Mouse (Mus musculus) liver, embryonic 15.5 days (tissue): ENCODE data around the gene AI593442. TPM values are rescaled to one million over a fixed set of nuclear protein-coding genes. Genes with fewer than 3 reads are reported as not detected.

Source experiments
- ATAC-seq: fragments of 200-750 bp; cut with Nextera tagmentation; 2 replicates; pipeline ENCODE4 v1.8.0; 2017; ENCODE audit warnings: moderate number of reproducible peaks, mild to moderate bottlenecking, moderate library complexity; ENCODE audit not compliant: insufficient read depth
- H3K27ac ChIP-seq: fragments of 300-500 bp; sonication (generic); replicated peaks from 2 replicates; pipeline ENCODE4 v1.5.1; 2015; ENCODE audit warnings: mild to moderate bottlenecking, inconsistent platforms
- H3K27me3 ChIP-seq: fragments of 300-500 bp; sonication (generic); 2 replicates; pipeline ENCODE4 v1.6.1; 2015; ENCODE audit warnings: mild to moderate bottlenecking, inconsistent platforms
- H3K36me3 ChIP-seq: fragments of 300-500 bp; sonication (generic); replicated peaks from 2 replicates; pipeline ENCODE4 v1.6.1; 2015; ENCODE audit warnings: moderate library complexity, mild to moderate bottlenecking, inconsistent platforms
- H3K4me1 ChIP-seq: fragments of 300-500 bp; sonication (generic); replicated peaks from 2 replicates; pipeline ENCODE4 v1.6.1; 2015; ENCODE audit warnings: inconsistent platforms
- H3K4me2 ChIP-seq: fragments of 300-500 bp; sonication (generic); 2 replicates; pipeline ENCODE4 v1.6.1; 2015; ENCODE audit warnings: moderate library complexity, mild to moderate bottlenecking, inconsistent platforms
- H3K4me3 ChIP-seq: fragments of 300-500 bp; sonication (generic); replicated peaks from 2 replicates; pipeline ENCODE4 v1.5.1; 2015; ENCODE audit warnings: mild to moderate bottlenecking, inconsistent platforms
- H3K9ac ChIP-seq: fragments of 300-500 bp; sonication (generic); 2 replicates; pipeline ENCODE4 v1.6.1; 2015; ENCODE audit warnings: moderate library complexity, mild to moderate bottlenecking, inconsistent platforms
- H3K9me3 ChIP-seq: fragments of 300-500 bp; sonication (generic); replicated peaks from 2 replicates; pipeline ENCODE4 v1.6.1; 2016; ENCODE audit warnings: inconsistent platforms
- WGBS: fragments of 180-500 bp; shearing (Covaris S2); methylation state at CpG from one replicate; pipeline ENCODE4 v1.1.7; 2015; ENCODE audit warnings: mixed read lengths; ENCODE audit not compliant: insufficient replicate concordance; 5-methylcytosine and 5-hydroxymethylcytosine counted together
- polyA plus RNA-seq: library from polyadenylated mRNA; unstranded; fragments of >200 nt; fragmentation: Nextera tagmentation; extraction: Ambion mirVana; gene quantifications from 2 replicates; pipeline ENCODE4 v1.2.1, GENCODE M21; 2015

Gene AI593442
- polyA plus RNA-seq, 1 experiment from 2014 or later, result 0.02 TPM

DNA sequence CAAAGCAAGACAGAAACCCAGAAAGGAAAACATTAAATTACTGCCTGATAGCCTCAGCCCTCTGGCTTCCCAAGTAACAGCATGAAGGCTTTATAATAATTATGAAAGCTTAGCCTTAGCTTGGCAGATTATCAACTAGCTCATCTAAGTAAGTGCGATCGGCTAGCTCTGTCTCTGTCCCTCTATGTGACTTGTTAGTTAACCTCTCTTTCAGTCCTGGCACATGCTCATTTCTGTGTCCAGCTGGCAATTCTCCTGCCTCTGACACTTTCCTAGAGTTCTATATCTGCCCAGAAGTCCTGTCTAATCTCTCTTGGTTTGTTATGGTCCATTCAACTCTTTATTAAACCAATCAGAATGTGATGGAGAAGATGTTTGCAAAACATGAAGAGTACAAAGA is 34.3 kb downstream of the AI593442 start:
- Histone ChIP-seq H3K27me3 (no peaks in the 10 kb centered on the region), H3K36me3 (no peaks in the 10 kb centered on the region), H3K4me1 (no peaks in the 10 kb centered on the region), H3K4me2 (no peak overlapping the region), H3K27ac (no peak overlapping the region), H3K9ac (no peak overlapping the region), H3K4me3 (no peak overlapping the region), H3K9me3 (no peaks in the 10 kb centered on the region)
- no peak for ATAC-seq
- WGBS, result 82% methylated on average over 2 of the region's 2 CpGs

DNA sequence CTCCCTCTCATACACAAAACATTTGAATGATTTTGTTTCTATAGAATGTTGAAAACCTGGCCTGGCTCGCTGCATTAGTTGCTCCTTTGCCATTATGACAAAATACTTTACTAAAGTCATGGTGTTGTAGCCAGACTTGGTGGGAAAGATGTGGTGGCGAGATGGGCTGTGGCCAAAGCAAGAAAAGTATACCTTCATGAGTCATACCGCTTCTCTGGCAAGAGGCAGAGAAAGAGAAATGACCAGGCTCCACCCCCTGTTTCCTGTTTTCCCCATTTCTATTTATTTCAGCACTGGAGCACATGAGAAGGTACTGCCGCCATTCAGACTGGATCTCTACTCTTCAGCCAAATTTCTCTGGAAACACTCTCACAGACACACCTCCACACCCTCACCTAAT is 35.0 kb downstream of the AI593442 start:
- no peak overlapping the region for H3K4me3 ChIP-seq
- no peak for ATAC-seq

GRCm38 (mm10) chr9:52644156-52644555 is 35.4 kb downstream of the AI593442 start:
- Histone ChIP-seq H3K27ac (no peak overlapping the region), H3K36me3 (no peaks in the 10 kb centered on the region), H3K9ac (no peak overlapping the region), H3K9me3 (no peaks in the 10 kb centered on the region), H3K4me3 (no peak overlapping the region), H3K27me3 (no peaks in the 10 kb centered on the region), H3K4me1 (no peaks in the 10 kb centered on the region), H3K4me2 (no peak overlapping the region)
- WGBS, result 60% methylated on average over 4 of the region's 4 CpGs
- ATAC-seq, result no peak

More for the DNA sequence above, 35.0 kb downstream of the AI593442 start:
- H3K36me3 ChIP-seq, result no peaks in the 10 kb centered on the region
- H3K4me1 ChIP-seq, result no peaks in the 10 kb centered on the region
- H3K4me2 ChIP-seq, result no peak overlapping the region
- no peaks in the 10 kb centered on the region for H3K27me3 ChIP-seq
- H3K9ac ChIP-seq, result no peak overlapping the region
- H3K9me3 ChIP-seq, result no peaks in the 10 kb centered on the region
- no peak overlapping the region for H3K27ac ChIP-seq
- 29% methylated on average over 4 of the region's 4 CpGs for WGBS

DNA sequence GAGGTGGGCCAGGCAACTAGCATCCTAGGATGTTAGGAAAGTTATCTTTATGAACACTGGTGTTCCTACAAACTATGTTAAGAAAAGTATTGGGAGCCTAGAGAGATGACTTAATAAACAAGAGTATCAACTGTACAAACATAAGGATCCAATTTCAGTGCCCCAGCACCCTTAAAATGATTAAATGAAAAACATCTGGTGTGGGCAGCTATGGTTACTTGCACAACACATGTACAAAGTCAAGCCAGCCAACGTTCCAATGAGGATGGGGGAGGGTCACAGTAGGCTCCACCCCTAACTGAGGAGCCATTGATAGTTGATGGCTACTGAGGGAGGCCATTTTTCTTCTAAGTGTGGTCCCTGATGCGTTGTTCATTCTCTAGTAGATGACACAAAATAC is 43.6 kb downstream of the AI593442 start:
- no peaks in the 10 kb centered on the region for H3K9me3 ChIP-seq
- no peak overlapping the region for H3K9ac ChIP-seq
- no peaks in the 10 kb centered on the region for H3K36me3 ChIP-seq
- 42% methylated on average over 2 of the region's 2 CpGs for WGBS
- H3K27me3 ChIP-seq, result no peaks in the 10 kb centered on the region
- no peak overlapping the region for H3K4me3 ChIP-seq
- H3K27ac ChIP-seq, result no peak overlapping the region
- no peak for ATAC-seq
- H3K4me2 ChIP-seq, result no peak overlapping the region
- H3K4me1 ChIP-seq, result no peaks in the 10 kb centered on the region

GRCm38 (mm10) chr9:52623926-52624325 is 55.7 kb downstream of the AI593442 start:
- Histone ChIP-seq H3K9ac (no peak overlapping the region), H3K9me3 (no peaks in the 10 kb centered on the region), H3K4me1 (no peaks in the 10 kb centered on the region), H3K4me3 (no peak overlapping the region), H3K27ac (no peak overlapping the region), H3K27me3 (no peaks in the 10 kb centered on the region), H3K4me2 (no peak overlapping the region), H3K36me3 (no peaks in the 10 kb centered on the region)
- no peak for ATAC-seq
- 16% methylated on average over 4 of the region's 4 CpGs for WGBS
